Mouse (Mus musculus): Measurements from ENCODE around the gene Elavl2. TPM values are rescaled to one million over a fixed set of nuclear protein-coding genes. Genes with fewer than 3 reads are reported as not detected.

The Elavl2 gene
- polyA plus RNA-seq, 1 experiment from 2014 or later: 3.4 TPM

DNA sequence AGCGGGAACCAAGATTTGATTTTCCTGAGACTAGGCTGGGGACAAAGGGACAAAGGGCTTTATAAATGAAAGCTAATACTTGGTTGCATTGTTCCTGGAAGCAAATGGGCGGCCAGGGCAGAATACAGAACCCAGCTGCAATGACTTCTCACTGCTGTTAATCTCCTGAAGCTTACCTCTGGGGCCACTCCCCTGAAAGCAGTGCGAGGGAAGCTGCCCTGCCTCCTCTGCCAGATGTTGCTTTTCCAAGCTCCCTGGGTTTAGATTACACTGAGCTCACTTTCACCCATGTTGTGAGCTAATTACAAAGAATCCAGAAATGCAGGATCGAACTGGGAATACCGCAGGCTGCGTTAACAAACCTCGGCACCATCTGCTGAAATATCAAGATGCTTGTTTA is 163.6 kb downstream of the Elavl2 start:
- ATAC-seq (ENCODE audit: low FRiP score, low read depth): peak; percentile 76; the same call in 1 of the 2 replicates
- WGBS: 16% methylated on average over 7 of the region's 7 CpGs
- peak overlapping the region; percentile 25; the same call in 1 of the 2 replicates for H3K4me2 ChIP-seq (replicated peaks)
- H3K9ac ChIP-seq: no peak overlapping the region
- H3K4me1 ChIP-seq: peaks cover 8% of the 10 kb centered on the region
- no peak overlapping the region; the same call in 1 of the 2 replicates for H3K27ac ChIP-seq
- H3K36me3 ChIP-seq: no peaks in the 10 kb centered on the region
- H3K27me3 ChIP-seq: no peaks in the 10 kb centered on the region
- no peaks in the 10 kb centered on the region for H3K9me3 ChIP-seq
- no peak overlapping the region for H3K4me3 ChIP-seq

GRCm38 (mm10) chr4:91234941-91235340 is 165.6 kb downstream of the Elavl2 start:
- Histone ChIP-seq H3K4me3 (no peak overlapping the region), H3K4me1 (peaks cover 12% of the 10 kb centered on the region), H3K9me3 (no peaks in the 10 kb centered on the region), H3K9ac (no peak overlapping the region), H3K27me3 (no peaks in the 10 kb centered on the region), H3K27ac (no peak overlapping the region), H3K4me2 (replicated peaks) (no peak overlapping the region), H3K36me3 (no peaks in the 10 kb centered on the region)
- WGBS: 82% methylated on average over 6 of the region's 6 CpGs
- no peak for ATAC-seq (ENCODE audit: low FRiP score, low read depth)

DNA sequence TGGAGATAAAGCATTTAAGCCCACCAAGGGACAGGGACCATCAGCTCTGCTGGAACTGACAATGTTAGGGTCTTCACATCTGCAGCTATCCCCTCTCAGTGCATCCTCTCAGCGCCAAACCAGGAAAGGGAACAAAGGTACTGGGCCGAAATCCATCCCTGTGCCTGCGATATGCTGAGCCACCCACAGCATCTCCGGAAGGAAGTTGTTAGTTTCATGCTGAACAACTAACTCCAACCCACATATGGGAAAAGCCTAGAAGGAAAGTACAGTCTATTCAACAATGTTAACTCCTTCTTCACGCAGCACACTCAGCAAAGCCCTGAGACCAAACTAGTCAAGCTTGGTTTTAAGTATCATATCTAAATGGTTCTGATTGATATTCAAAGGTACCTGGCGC is 167.0 kb downstream of the Elavl2 start:
- no peaks in the 10 kb centered on the region for H3K36me3 ChIP-seq
- no peak overlapping the region for H3K4me2 ChIP-seq (replicated peaks)
- WGBS: 91% methylated on average over 6 of the region's 6 CpGs
- no peaks in the 10 kb centered on the region for H3K9me3 ChIP-seq
- no peaks in the 10 kb centered on the region for H3K27me3 ChIP-seq
- no peak overlapping the region for H3K9ac ChIP-seq
- peaks cover 12% of the 10 kb centered on the region for H3K4me1 ChIP-seq
- no peak for ATAC-seq (ENCODE audit: low FRiP score, low read depth)
- H3K27ac ChIP-seq: no peak overlapping the region
- H3K4me3 ChIP-seq: no peak overlapping the region

GRCm38 (mm10) chr4:91230439-91230863 is 170.1 kb downstream of the Elavl2 start:
- Histone ChIP-seq H3K4me3 (no peak overlapping the region), H3K36me3 (no peaks in the 10 kb centered on the region), H3K4me2 (replicated peaks) (no peak overlapping the region), H3K4me1 (peaks cover 4% of the 10 kb centered on the region), H3K9me3 (no peaks in the 10 kb centered on the region), H3K27me3 (no peaks in the 10 kb centered on the region), H3K27ac (no peak overlapping the region), H3K9ac (no peak overlapping the region)
- no peak for ATAC-seq (ENCODE audit: low FRiP score, low read depth)
- 17% methylated on average over 1 of the region's 1 CpGs for WGBS

DNA sequence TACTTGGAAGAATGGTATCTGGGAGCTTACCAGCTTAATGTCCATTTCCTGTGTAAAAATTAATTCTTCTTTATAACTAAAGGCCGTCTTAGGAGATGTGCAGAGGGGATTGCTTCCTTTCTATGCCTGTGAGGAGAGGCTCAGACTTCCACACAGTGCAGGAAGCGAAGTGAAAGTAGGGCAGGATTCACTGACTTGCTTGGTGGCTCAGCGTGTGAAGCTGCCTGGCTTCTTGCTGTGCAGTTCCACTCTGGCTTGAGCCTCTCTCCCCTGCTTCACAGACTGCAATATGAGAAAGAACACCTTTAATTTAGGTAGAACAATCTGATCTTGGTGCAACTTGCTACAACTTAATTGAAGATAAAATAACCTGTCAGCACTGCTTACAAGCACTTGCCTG is 172.2 kb downstream of the Elavl2 start:
- no peak for ATAC-seq (ENCODE audit: low FRiP score, low read depth)
- Histone ChIP-seq H3K9ac (no peak overlapping the region), H3K4me2 (replicated peaks) (no peak overlapping the region), H3K27me3 (no peaks in the 10 kb centered on the region), H3K9me3 (no peaks in the 10 kb centered on the region), H3K4me3 (no peak overlapping the region), H3K27ac (no peak overlapping the region), H3K4me1 (peaks cover 4% of the 10 kb centered on the region), H3K36me3 (no peaks in the 10 kb centered on the region)
- 55% methylated on average over 3 of the region's 3 CpGs for WGBS

DNA sequence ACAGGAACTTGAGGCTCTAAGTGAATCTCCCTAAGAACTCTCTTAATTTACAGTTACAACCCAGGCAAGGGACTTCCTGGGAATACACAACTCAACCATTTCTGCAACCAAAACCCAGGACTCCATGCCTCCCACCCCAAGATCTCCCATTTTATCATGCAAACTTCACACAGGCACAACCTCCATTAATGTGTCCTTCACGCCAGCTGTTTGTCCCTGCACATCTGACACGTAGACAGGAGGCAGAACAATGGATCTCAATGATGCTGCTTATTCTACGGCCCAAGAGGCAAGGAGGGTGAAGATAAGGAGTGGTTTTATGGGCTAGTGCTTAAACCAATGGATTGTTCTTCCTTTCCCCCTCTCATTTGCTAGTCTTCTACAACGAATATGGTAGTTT is 176.8 kb downstream of the Elavl2 start:
- ATAC-seq (ENCODE audit: low FRiP score, low read depth): no peak
- WGBS: 82% methylated on average over 4 of the region's 4 CpGs

GRCm38 (mm10) chr4:91219322-91219721 is 181.3 kb downstream of the Elavl2 start:
- H3K27me3 ChIP-seq: no peaks in the 10 kb centered on the region
- no peak overlapping the region for H3K9ac ChIP-seq
- H3K4me1 ChIP-seq: no peaks in the 10 kb centered on the region
- no peak overlapping the region for H3K27ac ChIP-seq
- H3K4me3 ChIP-seq: no peak overlapping the region
- no peak for ATAC-seq (ENCODE audit: low FRiP score, low read depth)
- H3K4me2 ChIP-seq (replicated peaks): no peak overlapping the region
- no peaks in the 10 kb centered on the region for H3K36me3 ChIP-seq
- H3K9me3 ChIP-seq: no peaks in the 10 kb centered on the region
- WGBS: 91% methylated on average over 3 of the region's 3 CpGs

More for the DNA sequence above, 176.8 kb downstream of the Elavl2 start:
- Histone ChIP-seq H3K4me1 (no peaks in the 10 kb centered on the region), H3K36me3 (no peaks in the 10 kb centered on the region), H3K9me3 (no peaks in the 10 kb centered on the region), H3K4me3 (no peak overlapping the region), H3K4me2 (replicated peaks) (no peak overlapping the region), H3K27me3 (no peaks in the 10 kb centered on the region), H3K9ac (no peak overlapping the region), H3K27ac (no peak overlapping the region)

- no peaks in the 10 kb centered on the region for H3K36me3 ChIP-seq
- H3K4me1 ChIP-seq: no peaks in the 10 kb centered on the region
- H3K9me3 ChIP-seq: no peaks in the 10 kb centered on the region
- H3K9ac ChIP-seq: no peak overlapping the region
- H3K27me3 ChIP-seq: no peaks in the 10 kb centered on the region
- H3K27ac ChIP-seq: no peak overlapping the region
- no peak for ATAC-seq (ENCODE audit: low FRiP score, low read depth)
- 51% methylated on average over 3 of the region's 3 CpGs for WGBS
- H3K4me3 ChIP-seq: no peak overlapping the region
- no peak overlapping the region for H3K4me2 ChIP-seq (replicated peaks)
Observed at GRCm38 (mm10) chr4:91213917-91214316, 186.7 kb downstream of the Elavl2 start.

- Histone ChIP-seq H3K4me2 (replicated peaks) (no peak overlapping the region), H3K27ac (no peak overlapping the region), H3K4me3 (no peak overlapping the region), H3K9me3 (no peaks in the 10 kb centered on the region), H3K4me1 (no peaks in the 10 kb centered on the region), H3K9ac (no peak overlapping the region), H3K27me3 (no peaks in the 10 kb centered on the region), H3K36me3 (no peaks in the 10 kb centered on the region)
- no peak for ATAC-seq (ENCODE audit: low FRiP score, low read depth)
- 61% methylated on average over 6 of the region's 6 CpGs for WGBS
Observed at GRCm38 (mm10) chr4:91208415-91209292, 191.9 kb downstream of the Elavl2 start.

Small RNA genes lying within 50 kb of the gene (microRNA-seq; reads per million reads assigned to microRNA genes)
- not detected for gene Mir6402

Measured in limb, embryonic 13.5 days (tissue).